Mouse (Mus musculus): ENCODE results near the gene Csnk1g2. TPM values are rescaled to one million over a fixed set of nuclear protein-coding genes. Genes with fewer than 3 reads are reported as not detected.
A peak's percentile ranks its signal among the peaks of the same experiment; 100 is the strongest.
"Not testable (repeated sequence)": the region's sequence is repeated elsewhere in the genome, so short reads cannot be mapped to it uniquely, and the experiment has no call there.

The Csnk1g2 gene
- polyA plus RNA-seq, 1 experiment from 2014 or later, result 192 TPM

DNA sequence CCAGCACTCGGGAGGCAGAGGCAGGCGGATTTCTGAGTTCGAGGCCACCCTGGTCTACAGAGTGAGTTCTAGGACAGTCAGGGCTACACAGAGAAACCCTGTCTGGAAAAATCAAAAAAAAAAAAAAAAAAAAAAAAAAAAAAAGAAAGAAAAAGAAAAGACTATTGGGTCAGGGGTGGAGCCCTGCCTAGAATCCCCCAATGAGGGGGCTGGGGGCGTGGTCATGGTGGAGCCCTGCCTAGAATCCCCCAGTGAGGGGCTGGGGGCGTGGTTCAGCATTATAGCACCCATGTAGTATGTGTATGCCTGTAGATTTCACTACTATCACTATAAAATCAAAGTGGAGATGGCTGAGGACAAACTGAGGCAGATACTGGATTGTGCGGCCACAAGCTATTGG lies 27.3 kb downstream of the Csnk1g2 start:
- H3K9ac ChIP-seq; H3K27me3 ChIP-seq (replicated peaks); H3K27ac ChIP-seq; H3K9me3 ChIP-seq; ATAC-seq (ENCODE audit: low FRiP score, low read depth); H3K4me3 ChIP-seq; H3K4me2 ChIP-seq (replicated peaks): not testable (repeated sequence)
- H3K36me3 ChIP-seq, result peaks cover 44% of the 10 kb centered on the region
- H3K4me1 ChIP-seq, result peaks cover 13% of the 10 kb centered on the region
- 88% methylated on average over 6 of the region's 6 CpGs for WGBS

DNA sequence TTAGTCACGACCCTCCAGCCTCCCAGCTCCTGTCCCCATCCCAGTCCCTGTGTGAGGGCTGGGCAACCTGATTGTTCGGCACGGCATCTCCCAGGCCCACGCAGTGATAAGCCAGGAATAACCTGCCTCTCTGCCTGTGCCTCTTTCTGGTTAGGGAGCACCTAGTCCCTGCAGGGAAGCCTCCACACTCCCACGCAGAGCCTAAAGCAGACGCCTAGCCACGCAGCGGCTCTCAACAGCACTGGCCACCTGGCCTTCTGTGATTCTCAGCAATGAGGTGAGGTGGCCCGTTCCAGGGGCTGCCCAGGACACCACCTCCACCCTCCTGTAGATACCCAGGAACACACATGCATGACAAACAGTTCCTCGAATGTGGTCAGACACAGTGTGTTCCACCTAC lies 27.8 kb downstream of the Csnk1g2 start:
- Histone ChIP-seq H3K9ac (no peak overlapping the region), H3K9me3 (no peaks in the 10 kb centered on the region), H3K4me1 (peaks cover 18% of the 10 kb centered on the region), H3K36me3 (peaks cover 40% of the 10 kb centered on the region), H3K4me2 (replicated peaks) (no peak overlapping the region), H3K4me3 (no peak overlapping the region), H3K27ac (no peak overlapping the region), H3K27me3 (replicated peaks) (no peaks in the 10 kb centered on the region)
- 91% methylated on average over 10 of the region's 10 CpGs for WGBS
- no peak for ATAC-seq (ENCODE audit: low FRiP score, low read depth)

DNA sequence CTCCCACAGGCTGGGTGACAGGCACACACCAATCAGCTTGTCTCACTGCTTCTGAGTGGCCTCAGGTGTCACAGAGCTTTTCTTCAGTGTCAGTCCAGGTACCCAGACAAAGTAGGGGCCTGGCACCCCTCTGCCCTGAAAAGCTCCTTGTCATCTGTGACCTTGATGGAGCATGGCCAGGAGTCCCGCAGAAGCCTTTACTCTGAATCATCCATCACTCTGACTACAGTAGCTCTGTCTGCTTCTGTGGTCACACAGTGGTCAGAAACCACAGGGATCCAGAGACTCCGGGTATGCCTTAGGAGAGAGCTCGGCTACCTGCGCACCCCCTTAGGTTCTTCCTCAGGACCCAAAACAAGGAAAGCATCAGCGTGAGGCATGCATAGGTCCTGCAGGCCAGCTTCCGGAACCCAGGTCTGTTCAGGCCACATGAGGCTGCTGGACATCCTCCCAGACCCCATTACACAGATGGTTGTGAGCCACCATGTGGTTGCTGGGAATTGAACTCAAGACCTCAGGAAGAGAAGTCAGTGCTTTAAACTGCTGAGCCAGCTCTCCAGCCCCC lies 30.6 kb downstream of the Csnk1g2 start:
- WGBS, result 89% methylated on average over 6 of the region's 6 CpGs
- H3K4me2 ChIP-seq (replicated peaks), result no peak overlapping the region
- peaks cover 29% of the 10 kb centered on the region for H3K4me1 ChIP-seq
- H3K27ac ChIP-seq, result no peak overlapping the region
- no peak overlapping the region for H3K4me3 ChIP-seq
- peaks cover 13% of the 10 kb centered on the region for H3K36me3 ChIP-seq
- no peak for ATAC-seq (ENCODE audit: low FRiP score, low read depth)
- H3K27me3 ChIP-seq (replicated peaks), result no peaks in the 10 kb centered on the region
- H3K9ac ChIP-seq, result no peak overlapping the region
- H3K9me3 ChIP-seq, result no peaks in the 10 kb centered on the region

DNA sequence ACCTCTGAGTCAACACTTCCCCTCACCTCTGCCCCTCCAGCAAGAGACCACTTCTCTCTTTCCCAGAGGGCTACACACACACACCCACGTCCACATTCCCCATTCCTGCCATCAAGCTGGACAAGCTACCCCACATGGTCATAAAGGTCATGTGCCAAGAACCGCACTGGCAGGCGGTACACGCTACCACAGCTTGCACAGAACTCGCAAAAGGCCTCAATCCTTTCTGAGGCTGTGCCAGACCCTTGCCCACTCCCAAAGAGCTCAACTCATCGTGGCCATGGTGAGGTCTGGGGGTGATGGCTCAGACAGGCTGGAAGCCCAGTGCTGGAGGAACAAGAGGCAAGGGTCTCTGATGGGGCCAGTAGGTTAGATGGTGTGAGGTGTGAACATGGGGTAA lies 32.2 kb downstream of the Csnk1g2 start:
- H3K4me3 ChIP-seq, result no peak overlapping the region
- H3K4me2 ChIP-seq (replicated peaks), result peak overlapping the region; percentile 98
- H3K4me1 ChIP-seq, result peaks cover 24% of the 10 kb centered on the region
- no peak for ATAC-seq (ENCODE audit: low FRiP score, low read depth)
- no peaks in the 10 kb centered on the region for H3K9me3 ChIP-seq
- no peak overlapping the region for H3K27ac ChIP-seq
- peak overlapping the region; percentile 23; the same call in 1 of the 2 replicates for H3K9ac ChIP-seq
- H3K27me3 ChIP-seq (replicated peaks), result no peaks in the 10 kb centered on the region
- WGBS, result 90% methylated on average over 6 of the region's 6 CpGs
- peaks cover 6% of the 10 kb centered on the region for H3K36me3 ChIP-seq

GRCm38 (mm10) chr10:80655406-80656129 lies 32.9 kb downstream of the Csnk1g2 start:
- peak; percentile 60 for ATAC-seq (ENCODE audit: low FRiP score, low read depth)
- Histone ChIP-seq H3K36me3 (peaks cover 6% of the 10 kb centered on the region), H3K4me1 (peaks cover 24% of the 10 kb centered on the region), H3K27me3 (replicated peaks) (no peaks in the 10 kb centered on the region), H3K4me3 (peak overlapping the region; percentile 95), H3K4me2 (replicated peaks) (peak overlapping the region; percentile 98), H3K9me3 (no peaks in the 10 kb centered on the region), H3K27ac (peak overlapping the region; percentile 58), H3K9ac (peak overlapping the region; percentile 96)
- WGBS, result 4% methylated on average over 12 of the region's 12 CpGs

DNA sequence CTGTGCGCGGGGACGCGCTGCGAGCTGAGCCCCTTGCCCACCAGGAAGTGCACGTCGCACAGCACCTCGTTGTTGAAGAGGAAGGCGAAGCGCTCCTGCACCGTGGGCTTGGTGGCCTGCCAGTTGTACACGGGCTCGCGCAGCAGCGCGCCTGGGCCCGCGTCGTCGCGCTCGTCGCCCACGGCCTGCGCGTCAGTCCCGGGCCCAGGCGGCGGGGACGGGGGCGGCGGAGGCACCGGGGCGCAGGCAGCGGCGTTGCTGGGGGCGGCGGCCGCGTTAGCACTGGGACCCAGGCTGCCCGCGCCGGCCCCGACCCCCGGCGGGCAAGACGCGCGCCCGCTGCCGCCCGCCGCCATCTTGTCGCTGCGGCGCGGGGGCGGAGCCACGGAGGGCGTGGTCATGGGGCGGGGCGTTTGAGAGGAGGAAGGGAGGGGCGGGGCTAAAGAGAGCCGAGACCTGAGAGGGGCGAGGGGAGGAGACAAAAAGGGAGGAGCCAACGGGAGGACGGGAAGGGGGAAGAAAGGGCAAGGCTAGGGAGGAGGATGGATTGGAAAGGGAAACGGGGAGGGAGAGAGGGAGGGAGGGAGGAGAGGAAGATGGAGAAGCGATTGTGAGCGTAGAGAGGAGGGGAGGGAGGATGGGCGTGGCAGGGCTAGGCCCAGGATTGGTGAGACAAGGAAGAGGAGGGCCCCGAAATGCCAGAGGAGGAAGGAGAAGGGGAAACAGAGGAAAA lies 33.7 kb downstream of the Csnk1g2 start:
- ATAC-seq (ENCODE audit: low FRiP score, low read depth), result peak; percentile 78
- Histone ChIP-seq H3K27ac (peak overlapping the region; percentile 58), H3K9ac (peak overlapping the region; percentile 96), H3K4me3 (peak overlapping the region; percentile 95), H3K4me1 (peaks cover 24% of the 10 kb centered on the region), H3K4me2 (replicated peaks) (peak overlapping the region; percentile 98), H3K36me3 (peaks cover 6% of the 10 kb centered on the region), H3K27me3 (replicated peaks) (no peaks in the 10 kb centered on the region), H3K9me3 (no peaks in the 10 kb centered on the region)
- WGBS, result under 1% methylated on average over 71 of the region's 72 CpGs

DNA sequence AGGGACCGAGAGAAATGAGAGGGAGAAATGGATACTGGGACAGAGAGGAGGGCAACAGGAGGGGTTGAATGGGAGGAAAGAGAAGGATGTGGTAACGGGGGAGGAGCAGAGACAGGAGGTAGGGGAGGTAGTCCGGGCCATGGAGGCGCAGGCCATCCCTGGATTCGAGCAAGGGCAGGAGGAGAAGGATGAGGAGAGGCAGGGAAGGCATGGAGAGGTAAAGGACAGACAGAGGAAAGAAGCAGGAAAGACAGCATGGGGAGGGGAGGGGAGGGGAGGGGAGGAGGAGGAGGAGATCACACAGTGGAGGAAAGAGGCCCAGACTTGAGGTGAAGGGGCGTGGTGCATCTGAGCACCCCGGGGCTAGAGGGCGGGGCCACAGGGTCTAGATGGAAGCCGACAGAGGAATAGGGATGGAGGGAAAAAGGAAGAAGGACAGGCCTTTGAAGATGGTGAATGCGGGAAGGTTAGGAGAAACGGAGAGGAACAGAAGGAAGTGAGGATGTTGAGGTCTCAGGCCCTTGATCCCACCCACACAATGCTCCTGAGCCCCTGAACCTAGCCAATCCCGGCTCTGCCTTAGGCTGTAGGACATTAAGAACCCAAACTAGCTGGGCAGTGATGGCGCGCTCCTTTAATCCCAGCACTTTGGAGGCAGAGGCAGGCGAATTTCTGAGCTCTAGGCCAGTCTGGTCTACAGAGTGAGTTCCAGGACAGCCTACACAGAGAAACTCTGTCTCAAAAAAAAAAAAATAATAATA lies 34.4 kb downstream of the Csnk1g2 start, which contains the start of gene Btbd2:
Gene Btbd2, minus strand, starts transcription at position 209 of the 761 bp plus-strand sequence.
- Histone ChIP-seq H3K27ac (peak within 1 kb of the TSS; percentile 58), H3K4me1 (peaks cover 24% of the 10 kb centered on the region), H3K36me3 (peaks cover 4% of the 10 kb centered on the region), H3K9ac (peak within 1 kb of the TSS; percentile 96), H3K4me3 (peak within 1 kb of the TSS; percentile 95), H3K27me3 (replicated peaks) (no peaks in the 10 kb centered on the region), H3K9me3 (no peaks in the 10 kb centered on the region), H3K4me2 (replicated peaks) (peak within 1 kb of the TSS; percentile 98)
- 15% methylated on average over 15 of the region's 15 CpGs for WGBS
- peak; percentile 63 for ATAC-seq (ENCODE audit: low FRiP score, low read depth)

- Histone ChIP-seq H3K4me2 (replicated peaks) (no peak overlapping the region), H3K9me3 (no peaks in the 10 kb centered on the region), H3K4me3 (no peak overlapping the region), H3K9ac (no peak overlapping the region), H3K27ac (no peak overlapping the region), H3K36me3 (no peaks in the 10 kb centered on the region), H3K4me1 (peaks cover 29% of the 10 kb centered on the region), H3K27me3 (replicated peaks) (no peaks in the 10 kb centered on the region)
- 89% methylated on average over 14 of the region's 14 CpGs for WGBS
- no peak for ATAC-seq (ENCODE audit: low FRiP score, low read depth)
These were observed 35.7 kb downstream of the Csnk1g2 start for GRCm38 (mm10) chr10:80658194-80658840.

GRCm38 (mm10) chr10:80658841-80659202 lies 36.2 kb downstream of the Csnk1g2 start:
- Histone ChIP-seq H3K9me3 (no peaks in the 10 kb centered on the region), H3K27ac (no peak overlapping the region), H3K9ac (no peak overlapping the region), H3K4me2 (replicated peaks) (no peak overlapping the region), H3K27me3 (replicated peaks) (no peaks in the 10 kb centered on the region), H3K4me3 (no peak overlapping the region), H3K36me3 (no peaks in the 10 kb centered on the region), H3K4me1 (peaks cover 32% of the 10 kb centered on the region)
- WGBS, result 68% methylated on average over 4 of the region's 4 CpGs
- ATAC-seq (ENCODE audit: low FRiP score, low read depth), result no peak

GRCm38 (mm10) chr10:80659213-80659612 lies 36.6 kb downstream of the Csnk1g2 start:
- no peaks in the 10 kb centered on the region for H3K27me3 ChIP-seq (replicated peaks)
- no peak overlapping the region for H3K27ac ChIP-seq
- WGBS, result 18% methylated on average over 10 of the region's 10 CpGs
- no peak overlapping the region for H3K4me2 ChIP-seq (replicated peaks)
- H3K4me1 ChIP-seq, result peaks cover 30% of the 10 kb centered on the region
- H3K9me3 ChIP-seq, result no peaks in the 10 kb centered on the region
- H3K4me3 ChIP-seq, result no peak overlapping the region
- H3K36me3 ChIP-seq, result no peaks in the 10 kb centered on the region
- H3K9ac ChIP-seq, result no peak overlapping the region
- ATAC-seq (ENCODE audit: low FRiP score, low read depth), result no peak

DNA sequence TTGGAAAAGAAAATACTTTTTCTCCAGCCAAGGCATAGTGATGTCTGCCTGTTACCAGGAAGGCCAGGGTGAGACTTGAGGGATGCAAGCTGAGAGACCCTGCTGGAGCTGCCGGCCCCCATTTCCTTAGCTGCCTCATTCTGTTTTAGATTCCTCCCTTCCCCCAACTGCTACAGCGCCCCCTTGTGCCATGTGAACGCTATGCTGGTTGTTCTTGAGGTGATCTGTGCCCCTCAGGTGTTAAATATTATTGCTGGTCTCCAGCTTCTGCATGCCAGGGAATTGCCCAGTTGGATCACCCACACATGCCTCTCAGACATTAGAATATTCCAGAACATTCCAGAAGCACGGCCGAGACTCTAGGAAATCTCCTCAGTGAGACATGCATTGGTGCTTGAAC lies 38.5 kb downstream of the Csnk1g2 start:
- Histone ChIP-seq H3K9ac (no peak overlapping the region), H3K27me3 (replicated peaks) (no peaks in the 10 kb centered on the region), H3K36me3 (peaks cover 9% of the 10 kb centered on the region), H3K9me3 (no peaks in the 10 kb centered on the region), H3K4me3 (no peak overlapping the region), H3K4me1 (peaks cover 27% of the 10 kb centered on the region), H3K27ac (no peak overlapping the region), H3K4me2 (replicated peaks) (no peak overlapping the region)
- 37% methylated on average over 5 of the region's 5 CpGs for WGBS
- ATAC-seq (ENCODE audit: low FRiP score, low read depth), result no peak
